16 mouse cellular contexts compared by ENCODE assay signal in genomic region chr12:85632321-85632720, GRCm38 (mm10). TPM values are rescaled to one million over a fixed set of nuclear protein-coding genes. Genes with fewer than 3 reads are reported as not detected.
"Had no signal": no experiment of that assay in that cellular context is flagged by ENCODE, and none has a peak within 500 bp of the region (broad histone marks: within the 10 kb centered on the region; RNA-seq: fewer than 3 reads in every experiment).

No protein-coding gene starts in this region.

- H3K36me3 ChIP-seq: midbrain, embryonic 10.5 days had no signal

- H3K4me3 ChIP-seq: layer of hippocampus, adult 2 months; limb, embryonic 13.5 days; midbrain, embryonic 10.5 days; myocyte had no signal

- DNase-seq: kidney, adult 11 months; kidney, adult 9 months; kidney, postnatal 4 days; left cerebral cortex, postnatal 4 days; lung, adult 18-20 months; lung, postnatal 36 days; midbrain, embryonic 14.5 days; retina, postnatal 1 day; right cerebral cortex, postnatal 4 days; spleen, adult 18-20 months had no signal

- H3K27me3 ChIP-seq: limb, embryonic 13.5 days had no signal

- H3K4me1 ChIP-seq: midbrain, embryonic 10.5 days had no signal

- H3K27ac ChIP-seq: kidney, postnatal 0 days; layer of hippocampus, adult 2 months; limb, embryonic 13.5 days; liver, embryonic 14.5 days; midbrain, embryonic 10.5 days had no signal

RNA-seq across cellular contexts. Expression of gene Batf, which starts 54.1 kb away (rescaled TPM):
- polyA plus RNA-seq: myocyte had no signal
